Mouse (Mus musculus) heart, postnatal 0 days (tissue): ENCODE measurements at regions not wholly inside any gene's neighbourhood (a gene's known extent, or its start where the extent isn't known, plus 50 kb on each side); places are given as distances from the start of the nearest gene placed in this dataset.

Experiments used
- ATAC-seq: fragments of 200-750 bp; cut with Nextera tagmentation; 2 replicates; pipeline ENCODE4 v1.8.0; 2017; ENCODE audit warnings: low read depth, moderate number of reproducible peaks, moderate library complexity; ENCODE audit not compliant: insufficient read depth
- DNase-seq: peaks from one replicate; pipeline ENCODE4 v3.0.0-alpha.2; 2016; ENCODE audit warnings: low spot score
- H3K27ac ChIP-seq: fragments of 300-500 bp; sonication (generic); 2 replicates; pipeline ENCODE4 v1.5.1; 2014; ENCODE audit warnings: low read depth, mild to moderate bottlenecking
- H3K27me3 ChIP-seq: fragments of 300-500 bp; sonication (generic); 2 replicates; pipeline ENCODE4 v1.6.1; 2014; ENCODE audit warnings: low read length, mixed read lengths; ENCODE audit not compliant: control insufficient read depth, insufficient read depth
- H3K36me3 ChIP-seq: fragments of 300-500 bp; sonication (generic); replicated peaks from 2 replicates; pipeline ENCODE4 v1.6.1; 2014; ENCODE audit warnings: low read length, mixed read lengths; ENCODE audit not compliant: control insufficient read depth, insufficient read depth
- H3K4me1 ChIP-seq: fragments of 300-500 bp; sonication (generic); 2 replicates; pipeline ENCODE4 v1.6.1; 2014; ENCODE audit warnings: antibody characterized with exemption; ENCODE audit not compliant: control insufficient read depth, insufficient read depth
- H3K4me2 ChIP-seq: fragments of 300-500 bp; sonication (generic); 2 replicates; pipeline ENCODE4 v1.6.1; 2014; ENCODE audit warnings: low read depth, mild to moderate bottlenecking, low read length, moderate library complexity
- H3K4me3 ChIP-seq: fragments of 300-500 bp; sonication (generic); 2 replicates; pipeline ENCODE4 v1.5.1; 2014; ENCODE audit warnings: low read depth, low read length
- H3K9ac ChIP-seq: fragments of 300-500 bp; sonication (generic); replicated peaks from 2 replicates; pipeline ENCODE4 v1.6.1; 2014; ENCODE audit warnings: low read depth, low read length, mixed read lengths
- H3K9me3 ChIP-seq: fragments of 300-500 bp; sonication (generic); replicated peaks from 2 replicates; pipeline ENCODE4 v1.6.1; 2016; ENCODE audit warnings: low read length; ENCODE audit not compliant: control insufficient read depth
- CTCF ChIP-seq: IDR thresholded peaks from 2 replicates; pipeline ENCODE4 v1.5.1; 2016; ENCODE audit warnings: antibody characterized with exemption, control low read depth, low read depth
- EP300 ChIP-seq: IDR thresholded peaks from 2 replicates; pipeline ENCODE4 v1.6.1; 2016; ENCODE audit warnings: antibody characterized with exemption, low read depth
- WGBS: fragments of 180-500 bp; shearing (Covaris S2); extraction: QIAGEN DNeasy Blood & Tissue Kit; methylation state at CpG from one replicate; pipeline ENCODE4 v1.1.7; 2014; 5-methylcytosine and 5-hydroxymethylcytosine counted together

DNA sequence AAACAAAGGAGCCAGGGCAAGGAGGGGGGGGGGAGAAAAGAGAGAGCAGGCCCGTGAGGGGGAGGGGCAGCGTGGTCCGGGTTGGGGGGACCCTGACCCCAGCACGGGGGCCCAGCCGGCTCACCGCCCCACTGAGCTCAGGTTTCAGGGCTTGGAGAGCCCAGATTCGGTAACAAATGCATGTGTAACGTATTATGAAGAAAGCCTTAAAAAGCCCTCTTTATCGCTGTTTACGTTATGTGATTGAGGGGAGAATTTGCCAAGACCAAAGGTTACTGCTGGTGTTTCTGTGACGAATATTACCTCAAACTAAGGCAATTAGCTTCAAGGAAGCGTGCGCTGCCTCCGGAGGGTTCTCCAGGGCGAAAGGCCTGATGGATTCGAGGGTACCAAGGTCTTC, 54.2 kb downstream of the Barx1 start:
- Histone ChIP-seq H3K36me3 (no peaks in the 10 kb centered on the region), H3K9me3 (0 out of 2 replicates have a peak, but pooled peaks cover 5% of the 10 kb centered on the region), H3K27ac (no peak overlapping the region), H3K4me2 (no peak overlapping the region), H3K4me3 (no peak overlapping the region), H3K27me3 (no peaks in the 10 kb centered on the region; the same call in 1 of the 2 replicates), H3K9ac (no peak overlapping the region), H3K4me1 (no peaks in the 10 kb centered on the region)
- DNase-seq (no peak), ATAC-seq (no peak)
- TF ChIP-seq EP300 (no peak), CTCF (no peak)
- 65% methylated on average over 16 of the region's 16 CpGs for WGBS

GRCm38 (mm10) chr13:48717451-48717850, 54.7 kb downstream of the Barx1 start:
- Histone ChIP-seq H3K9me3 (0 out of 2 replicates have a peak, but pooled peaks cover 5% of the 10 kb centered on the region), H3K4me1 (no peaks in the 10 kb centered on the region), H3K4me3 (no peak overlapping the region), H3K9ac (no peak overlapping the region), H3K4me2 (no peak overlapping the region), H3K36me3 (no peaks in the 10 kb centered on the region), H3K27ac (no peak overlapping the region), H3K27me3 (no peaks in the 10 kb centered on the region)
- ATAC-seq (no peak), DNase-seq (no peak)
- TF ChIP-seq EP300, result no peak
- TF ChIP-seq CTCF, result no peak
- WGBS, result 78% methylated on average over 10 of the region's 10 CpGs

- Histone ChIP-seq H3K4me3 (no peak overlapping the region), H3K9ac (no peak overlapping the region), H3K27me3 (no peaks in the 10 kb centered on the region), H3K27ac (no peak overlapping the region), H3K4me1 (no peaks in the 10 kb centered on the region), H3K4me2 (no peak overlapping the region), H3K36me3 (no peaks in the 10 kb centered on the region), H3K9me3 (0 out of 2 replicates have a peak, but pooled peaks cover 5% of the 10 kb centered on the region)
- no peak for TF ChIP-seq EP300
- TF ChIP-seq CTCF, result no peak
- DNase-seq, result no peak
- WGBS, result 20% methylated on average over 8 of the region's 8 CpGs
- ATAC-seq, result no peak
These were observed 60.9 kb downstream of the Barx1 start for GRCm38 (mm10) chr13:48723676-48724075.

DNA sequence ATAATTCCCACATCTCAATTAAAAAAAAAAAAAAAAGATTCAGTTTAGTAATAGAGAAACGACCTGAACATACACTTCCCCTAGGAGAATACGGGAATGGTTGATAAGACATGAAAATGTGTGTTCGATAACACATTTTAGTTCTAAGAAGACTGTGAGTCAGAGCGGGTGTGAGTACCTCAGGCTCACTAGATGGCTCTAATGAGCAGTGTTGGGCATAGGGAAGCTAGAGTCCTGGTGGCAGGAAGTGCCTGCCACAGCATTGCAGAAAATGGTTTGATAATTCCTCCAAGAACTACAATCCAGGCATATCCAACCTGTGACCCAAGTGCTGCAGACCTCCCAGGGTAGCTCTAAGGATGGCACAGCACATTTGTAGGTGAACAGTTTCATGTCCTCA, 63.6 kb downstream of the Barx1 start:
- ATAC-seq, result no peak
- Histone ChIP-seq H3K4me2 (no peak overlapping the region), H3K9ac (no peak overlapping the region), H3K9me3 (no peaks in the 10 kb centered on the region), H3K27me3 (peaks cover 27% of the 10 kb centered on the region), H3K27ac (no peak overlapping the region), H3K4me3 (no peak overlapping the region), H3K36me3 (no peaks in the 10 kb centered on the region), H3K4me1 (peaks cover 2% of the 10 kb centered on the region; the same call in 1 of the 2 replicates)
- no peak for DNase-seq
- TF ChIP-seq CTCF (peak; percentile 33), EP300 (no peak)
- WGBS, result 22% methylated on average over 4 of the region's 4 CpGs

DNA sequence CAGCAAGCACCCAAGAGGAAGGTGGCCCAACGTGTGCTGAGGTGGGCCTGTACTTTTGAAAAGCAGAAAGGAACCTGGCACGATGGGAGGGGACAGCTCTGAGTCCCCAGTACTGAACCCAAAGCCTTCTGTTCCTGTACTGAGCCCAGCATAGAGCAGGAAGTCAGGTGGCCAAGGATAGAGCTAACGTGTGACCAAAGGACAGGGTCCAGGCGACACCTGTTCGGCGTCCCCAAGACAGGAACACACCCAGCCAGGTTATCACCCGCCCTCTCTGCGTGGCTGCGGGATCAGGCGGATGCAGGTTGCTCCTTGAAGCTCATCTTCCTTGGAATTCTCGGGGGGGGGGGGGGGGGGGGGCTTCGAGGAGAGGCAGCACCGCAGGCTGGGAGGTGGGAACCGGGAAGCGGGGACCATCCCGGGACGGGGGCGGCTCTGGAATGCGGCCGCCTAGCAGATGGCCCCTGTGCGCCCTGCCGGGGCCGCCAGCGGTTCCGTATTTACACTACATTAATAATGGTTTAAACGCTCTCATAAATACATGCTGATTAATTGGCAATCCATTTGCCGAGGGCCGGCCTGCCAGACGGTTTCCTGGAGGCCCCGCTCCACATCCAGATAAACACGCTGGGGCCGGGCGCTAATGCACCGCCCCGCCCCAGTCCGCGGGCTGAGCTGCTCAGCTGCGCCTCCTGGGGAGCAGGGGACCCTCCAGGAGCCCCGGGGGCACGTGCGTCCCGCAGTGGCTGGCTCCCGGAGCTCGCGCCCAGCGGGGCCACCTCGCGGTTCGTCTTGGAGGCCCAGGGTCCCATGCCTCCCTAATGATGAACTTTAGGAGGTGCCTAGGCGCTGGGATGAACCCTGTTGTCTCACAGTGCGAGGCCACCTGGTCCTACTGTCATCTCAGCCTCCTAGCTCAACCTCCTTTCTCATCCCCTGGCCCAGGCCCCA, 68.5 kb downstream of the Barx1 start:
- no peak overlapping the region for H3K9ac ChIP-seq
- peak overlapping the region; percentile 39 for H3K4me3 ChIP-seq
- DNase-seq, result no peak

More for the DNA sequence above, 68.5 kb downstream of the Barx1 start:
- ATAC-seq, result peak; percentile 12; the same call in 1 of the 2 replicates
- 3% methylated on average over 49 of the region's 51 CpGs for WGBS
- Histone ChIP-seq H3K27me3 (peaks cover 69% of the 10 kb centered on the region), H3K27ac (no peak overlapping the region), H3K4me1 (peaks cover 4% of the 10 kb centered on the region; the same call in 1 of the 2 replicates), H3K4me2 (peak overlapping the region; percentile 54), H3K36me3 (no peaks in the 10 kb centered on the region), H3K9me3 (no peaks in the 10 kb centered on the region)
- no peak for TF ChIP-seq EP300
